Mouse (Mus musculus): Measurements from ENCODE around the gene Slc23a4. TPM values are rescaled to one million over a fixed set of nuclear protein-coding genes. Genes with fewer than 3 reads are reported as not detected.

Slc23a4 gene
- polyA plus RNA-seq, 1 experiment from 2014 or later = 0.52 TPM

DNA sequence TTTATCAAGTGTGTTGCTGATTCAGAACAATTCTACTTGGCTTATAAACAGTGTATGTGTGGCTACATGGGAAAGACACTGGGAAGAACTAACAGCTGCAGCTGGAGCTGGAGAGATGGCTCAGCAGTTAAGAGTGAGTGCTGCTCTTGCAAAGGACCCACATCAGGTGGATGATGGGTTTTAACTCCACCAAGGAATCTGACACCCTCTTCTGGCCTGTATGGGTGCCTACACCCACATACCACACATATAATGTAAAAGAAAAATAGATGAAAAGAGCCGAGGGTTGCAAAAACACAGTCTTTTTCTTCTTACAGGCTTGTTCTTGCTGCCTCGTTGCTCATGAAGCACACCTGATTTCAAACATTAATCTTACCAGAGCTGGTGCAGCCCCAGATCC is 82.1 kb downstream of the Slc23a4 start:
- Histone ChIP-seq H3K27ac (replicated peaks; ENCODE audit: low read depth, low read length) (no peak overlapping the region), H3K4me2 (ENCODE audit: low read depth, severe bottlenecking) (no peak overlapping the region), H3K27me3 (ENCODE audit: control insufficient read depth, insufficient read depth, low read length) (no peaks in the 10 kb centered on the region), H3K9ac (ENCODE audit: low read length) (no peak overlapping the region), H3K4me1 (ENCODE audit: control insufficient read depth, insufficient read depth, low read length) (peaks cover 6% of the 10 kb centered on the region; the same call in 1 of the 2 replicates), H3K36me3 (ENCODE audit: control insufficient read depth, insufficient read depth, low read length) (no peaks in the 10 kb centered on the region; the same call in none of the 2 replicates), H3K4me3 (ENCODE audit: low read depth, low read length) (no peak overlapping the region), H3K9me3 (ENCODE audit: control insufficient read depth, low read length) (no peaks in the 10 kb centered on the region)
- DNase-seq (ENCODE audit: low spot score) = no peak
- WGBS = 85% methylated on average over 2 of the region's 2 CpGs
- no peak for ATAC-seq (ENCODE audit: insufficient number of reproducible peaks, low FRiP score, low TSS enrichment, low read depth)

DNA sequence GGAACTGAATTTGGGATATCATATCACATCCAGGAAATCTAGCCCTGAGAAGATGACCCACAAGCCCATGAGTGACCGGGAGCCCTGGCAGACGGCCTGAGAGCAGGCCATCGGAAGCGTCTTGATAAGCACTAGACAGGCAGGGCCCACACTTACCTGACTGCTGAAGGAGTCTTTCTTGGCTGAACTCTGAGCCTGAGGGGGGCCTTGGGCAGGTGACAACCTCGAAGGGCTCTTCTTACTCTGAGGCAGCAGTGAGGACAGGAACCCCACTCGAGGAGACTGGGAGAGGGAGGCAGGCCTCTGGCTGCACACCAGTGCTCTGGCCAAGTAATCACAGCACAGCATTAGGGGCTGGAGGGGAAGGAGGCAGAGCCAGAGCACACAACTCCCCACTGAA is 83.8 kb downstream of the Slc23a4 start:
- H3K4me3 ChIP-seq (ENCODE audit: low read depth, low read length) = no peak overlapping the region
- no peaks in the 10 kb centered on the region; the same call in none of the 2 replicates for H3K36me3 ChIP-seq (ENCODE audit: control insufficient read depth, insufficient read depth, low read length)
- 86% methylated on average over 6 of the region's 6 CpGs for WGBS
- H3K4me1 ChIP-seq (ENCODE audit: control insufficient read depth, insufficient read depth, low read length) = no peaks in the 10 kb centered on the region
- no peak overlapping the region for H3K27ac ChIP-seq (replicated peaks; ENCODE audit: low read depth, low read length)
- H3K9me3 ChIP-seq (ENCODE audit: control insufficient read depth, low read length) = no peaks in the 10 kb centered on the region
- no peak overlapping the region for H3K4me2 ChIP-seq (ENCODE audit: low read depth, severe bottlenecking)
- no peak overlapping the region for H3K9ac ChIP-seq (ENCODE audit: low read length)
- ATAC-seq (ENCODE audit: insufficient number of reproducible peaks, low FRiP score, low TSS enrichment, low read depth) (no peak), DNase-seq (ENCODE audit: low spot score) (no peak)
- H3K27me3 ChIP-seq (ENCODE audit: control insufficient read depth, insufficient read depth, low read length) = no peaks in the 10 kb centered on the region

DNA sequence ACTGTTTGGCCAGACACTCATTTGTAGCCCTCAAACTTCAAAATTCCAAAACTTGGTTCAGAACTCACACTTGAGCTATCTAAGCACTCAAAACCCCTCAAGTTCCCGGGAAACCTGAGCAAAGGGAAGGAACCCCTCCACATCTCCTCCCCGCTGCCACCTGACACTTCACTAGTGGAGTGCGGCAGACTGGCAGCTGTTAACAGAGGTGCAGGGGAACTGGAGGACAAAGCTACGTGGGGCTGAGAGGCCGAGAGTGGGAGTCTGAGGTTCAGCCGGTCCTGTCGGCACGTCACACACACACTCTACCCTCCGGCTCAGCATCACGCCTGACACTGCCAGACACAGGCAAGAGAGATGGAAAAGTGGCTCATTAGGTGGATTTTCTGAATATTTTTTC is 84.4 kb downstream of the Slc23a4 start:
- Histone ChIP-seq H3K9ac (ENCODE audit: low read length) (no peak overlapping the region), H3K9me3 (ENCODE audit: control insufficient read depth, low read length) (no peaks in the 10 kb centered on the region), H3K27me3 (ENCODE audit: control insufficient read depth, insufficient read depth, low read length) (no peaks in the 10 kb centered on the region), H3K4me1 (ENCODE audit: control insufficient read depth, insufficient read depth, low read length) (no peaks in the 10 kb centered on the region), H3K4me3 (ENCODE audit: low read depth, low read length) (no peak overlapping the region), H3K36me3 (ENCODE audit: control insufficient read depth, insufficient read depth, low read length) (peaks cover 2% of the 10 kb centered on the region), H3K27ac (replicated peaks; ENCODE audit: low read depth, low read length) (no peak overlapping the region), H3K4me2 (ENCODE audit: low read depth, severe bottlenecking) (no peak overlapping the region)
- ATAC-seq (ENCODE audit: insufficient number of reproducible peaks, low FRiP score, low TSS enrichment, low read depth) (no peak), DNase-seq (ENCODE audit: low spot score) (no peak)
- WGBS = 84% methylated on average over 10 of the region's 10 CpGs

DNA sequence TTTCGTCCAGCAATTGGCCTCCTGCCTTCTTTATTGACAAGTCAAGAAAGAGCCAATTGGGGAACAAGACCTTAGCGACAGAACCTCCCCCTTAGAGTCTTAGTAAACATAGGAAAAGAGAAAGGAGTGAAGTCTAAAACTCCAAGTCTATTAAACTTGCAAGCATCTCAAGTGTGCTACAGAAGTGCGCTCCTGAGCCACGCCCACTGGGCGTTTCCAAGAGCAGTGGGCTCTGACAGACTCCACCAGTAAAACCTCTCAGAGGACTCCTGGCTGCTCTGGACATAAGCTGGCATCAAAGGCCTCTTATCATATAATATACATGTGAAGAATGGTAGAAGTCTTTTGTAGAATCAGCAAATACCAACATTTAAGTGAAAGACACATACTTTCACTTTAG is 84.8 kb downstream of the Slc23a4 start:
- Histone ChIP-seq H3K9ac (ENCODE audit: low read length) (no peak overlapping the region), H3K4me1 (ENCODE audit: control insufficient read depth, insufficient read depth, low read length) (no peaks in the 10 kb centered on the region), H3K27ac (replicated peaks; ENCODE audit: low read depth, low read length) (no peak overlapping the region), H3K27me3 (ENCODE audit: control insufficient read depth, insufficient read depth, low read length) (no peaks in the 10 kb centered on the region), H3K4me3 (ENCODE audit: low read depth, low read length) (no peak overlapping the region), H3K9me3 (ENCODE audit: control insufficient read depth, low read length) (no peaks in the 10 kb centered on the region), H3K36me3 (ENCODE audit: control insufficient read depth, insufficient read depth, low read length) (peaks cover 2% of the 10 kb centered on the region), H3K4me2 (ENCODE audit: low read depth, severe bottlenecking) (no peak overlapping the region)
- ATAC-seq (ENCODE audit: insufficient number of reproducible peaks, low FRiP score, low TSS enrichment, low read depth) (no peak), DNase-seq (ENCODE audit: low spot score) (no peak)
- 77% methylated on average over 5 of the region's 5 CpGs for WGBS

DNA sequence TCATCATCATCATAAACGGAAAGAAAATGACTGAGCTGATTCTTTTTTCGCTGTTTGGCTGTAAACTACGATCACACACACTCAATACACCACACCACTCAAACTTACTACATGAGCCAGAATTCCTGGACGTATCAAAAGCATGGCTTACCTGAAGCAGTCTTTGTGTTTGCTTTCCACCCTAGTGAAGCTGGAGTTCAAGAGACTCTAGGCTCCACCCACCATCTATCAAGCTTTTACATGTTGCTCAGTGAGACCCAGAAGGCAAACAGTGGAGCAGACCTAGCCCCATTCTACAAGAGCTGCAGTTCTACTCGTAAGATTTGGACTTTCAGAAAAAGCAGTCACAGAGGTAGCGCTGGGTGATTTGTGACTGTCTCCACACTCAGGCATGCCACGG is 85.6 kb downstream of the Slc23a4 start:
- DNase-seq (ENCODE audit: low spot score) = no peak
- no peak overlapping the region for H3K4me3 ChIP-seq (ENCODE audit: low read depth, low read length)
- ATAC-seq (ENCODE audit: insufficient number of reproducible peaks, low FRiP score, low TSS enrichment, low read depth) = no peak
- no peak overlapping the region for H3K27ac ChIP-seq (replicated peaks; ENCODE audit: low read depth, low read length)
- peaks cover 2% of the 10 kb centered on the region for H3K36me3 ChIP-seq (ENCODE audit: control insufficient read depth, insufficient read depth, low read length)
- H3K4me2 ChIP-seq (ENCODE audit: low read depth, severe bottlenecking) = no peak overlapping the region
- H3K9ac ChIP-seq (ENCODE audit: low read length) = no peak overlapping the region
- no peaks in the 10 kb centered on the region for H3K4me1 ChIP-seq (ENCODE audit: control insufficient read depth, insufficient read depth, low read length)
- WGBS = 91% methylated on average over 7 of the region's 7 CpGs
- H3K27me3 ChIP-seq (ENCODE audit: control insufficient read depth, insufficient read depth, low read length) = no peaks in the 10 kb centered on the region
- no peaks in the 10 kb centered on the region for H3K9me3 ChIP-seq (ENCODE audit: control insufficient read depth, low read length)

DNA sequence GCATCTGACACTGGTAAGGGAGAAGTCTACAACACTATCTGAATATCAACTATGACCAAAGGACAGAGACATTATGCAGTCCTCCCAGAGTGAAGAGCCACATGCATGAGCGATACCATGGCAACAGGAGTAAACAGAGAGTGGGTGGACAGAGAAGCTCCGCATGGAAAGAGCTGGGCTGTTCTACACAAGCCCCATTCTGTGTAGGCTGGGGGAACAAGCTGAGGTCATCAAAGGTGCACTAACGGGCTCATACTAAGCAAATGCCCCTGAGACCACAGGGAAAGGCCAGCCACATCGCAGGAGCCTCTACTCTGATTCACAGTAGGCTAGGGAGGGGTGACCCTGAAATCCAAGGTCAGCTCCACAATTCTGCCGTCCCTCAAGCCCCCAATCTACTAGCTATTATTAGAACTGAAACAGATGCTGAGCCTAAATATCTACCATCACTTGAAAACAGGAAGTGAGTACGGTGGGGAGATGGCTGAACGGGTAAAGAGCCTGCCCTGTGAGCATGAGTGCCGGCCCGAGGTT is 86.2 kb downstream of the Slc23a4 start:
- peaks cover 2% of the 10 kb centered on the region for H3K36me3 ChIP-seq (ENCODE audit: control insufficient read depth, insufficient read depth, low read length)
- DNase-seq (ENCODE audit: low spot score) (no peak), ATAC-seq (ENCODE audit: insufficient number of reproducible peaks, low FRiP score, low TSS enrichment, low read depth) (no peak)
- no peak overlapping the region for H3K4me3 ChIP-seq (ENCODE audit: low read depth, low read length)
- H3K27me3 ChIP-seq (ENCODE audit: control insufficient read depth, insufficient read depth, low read length) = no peaks in the 10 kb centered on the region
- no peaks in the 10 kb centered on the region for H3K9me3 ChIP-seq (ENCODE audit: control insufficient read depth, low read length)
- H3K27ac ChIP-seq (replicated peaks; ENCODE audit: low read depth, low read length) = no peak overlapping the region
- H3K9ac ChIP-seq (ENCODE audit: low read length) = no peak overlapping the region
- no peak overlapping the region for H3K4me2 ChIP-seq (ENCODE audit: low read depth, severe bottlenecking)
- WGBS = 86% methylated on average over 9 of the region's 9 CpGs
- no peaks in the 10 kb centered on the region for H3K4me1 ChIP-seq (ENCODE audit: control insufficient read depth, insufficient read depth, low read length)

DNA sequence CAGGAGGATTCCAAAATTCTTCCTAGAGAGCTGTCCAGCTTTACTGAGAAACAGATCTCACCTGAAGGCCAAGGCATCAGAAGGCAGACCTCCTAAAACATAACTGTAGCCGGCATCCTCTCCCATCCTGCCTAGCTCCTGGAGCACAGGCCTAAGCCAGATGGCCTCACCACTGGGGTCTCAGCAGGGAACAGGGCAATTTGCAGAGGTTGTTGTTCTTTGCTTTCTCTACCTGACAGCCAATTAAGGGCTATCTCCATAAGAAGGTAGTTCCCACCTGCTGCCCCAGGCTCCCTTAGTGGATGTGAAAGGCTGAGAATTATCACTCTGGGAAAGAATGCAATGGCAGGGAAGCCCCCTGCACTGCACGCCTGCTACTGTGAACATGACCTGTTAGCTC is 87.2 kb downstream of the Slc23a4 start:
- Histone ChIP-seq H3K27me3 (ENCODE audit: control insufficient read depth, insufficient read depth, low read length) (no peaks in the 10 kb centered on the region), H3K36me3 (ENCODE audit: control insufficient read depth, insufficient read depth, low read length) (peaks cover 5% of the 10 kb centered on the region), H3K4me1 (ENCODE audit: control insufficient read depth, insufficient read depth, low read length) (no peaks in the 10 kb centered on the region), H3K4me3 (ENCODE audit: low read depth, low read length) (no peak overlapping the region), H3K9me3 (ENCODE audit: control insufficient read depth, low read length) (no peaks in the 10 kb centered on the region), H3K27ac (replicated peaks; ENCODE audit: low read depth, low read length) (no peak overlapping the region), H3K4me2 (ENCODE audit: low read depth, severe bottlenecking) (no peak overlapping the region), H3K9ac (ENCODE audit: low read length) (no peak overlapping the region)
- 58% methylated on average over 2 of the region's 2 CpGs for WGBS
- ATAC-seq (ENCODE audit: insufficient number of reproducible peaks, low FRiP score, low TSS enrichment, low read depth) (no peak), DNase-seq (ENCODE audit: low spot score) (no peak)

DNA sequence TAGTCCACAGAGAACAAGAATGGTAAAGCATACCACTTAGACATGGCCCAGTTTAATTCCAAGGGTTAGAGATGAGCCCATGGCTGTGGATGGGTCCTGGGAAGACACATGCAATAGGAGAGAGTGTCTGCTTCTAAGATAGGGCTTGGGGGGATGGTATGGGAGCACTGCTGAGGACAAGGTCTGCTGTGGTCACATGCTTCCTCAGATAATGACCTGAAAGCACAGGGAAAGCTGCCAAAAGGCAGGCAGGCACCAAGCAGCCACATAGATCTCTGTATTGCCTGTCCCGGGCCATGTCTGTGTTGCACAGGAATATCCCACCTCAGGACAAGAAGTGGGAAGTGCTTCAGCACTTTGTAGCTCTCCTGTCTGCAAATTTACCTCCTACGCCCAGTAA is 89.1 kb downstream of the Slc23a4 start:
- no peak overlapping the region for H3K27ac ChIP-seq (replicated peaks; ENCODE audit: low read depth, low read length)
- H3K9me3 ChIP-seq (ENCODE audit: control insufficient read depth, low read length) = no peaks in the 10 kb centered on the region
- no peak overlapping the region for H3K9ac ChIP-seq (ENCODE audit: low read length)
- no peak overlapping the region for H3K4me3 ChIP-seq (ENCODE audit: low read depth, low read length)
- 84% methylated on average over 2 of the region's 2 CpGs for WGBS
- peaks cover 6% of the 10 kb centered on the region; the same call in 1 of the 2 replicates for H3K36me3 ChIP-seq (ENCODE audit: control insufficient read depth, insufficient read depth, low read length)
- no peak overlapping the region for H3K4me2 ChIP-seq (ENCODE audit: low read depth, severe bottlenecking)
- no peak for ATAC-seq (ENCODE audit: insufficient number of reproducible peaks, low FRiP score, low TSS enrichment, low read depth)
- no peaks in the 10 kb centered on the region for H3K27me3 ChIP-seq (ENCODE audit: control insufficient read depth, insufficient read depth, low read length)
- no peak for DNase-seq (ENCODE audit: low spot score)
- no peaks in the 10 kb centered on the region for H3K4me1 ChIP-seq (ENCODE audit: control insufficient read depth, insufficient read depth, low read length)

DNA sequence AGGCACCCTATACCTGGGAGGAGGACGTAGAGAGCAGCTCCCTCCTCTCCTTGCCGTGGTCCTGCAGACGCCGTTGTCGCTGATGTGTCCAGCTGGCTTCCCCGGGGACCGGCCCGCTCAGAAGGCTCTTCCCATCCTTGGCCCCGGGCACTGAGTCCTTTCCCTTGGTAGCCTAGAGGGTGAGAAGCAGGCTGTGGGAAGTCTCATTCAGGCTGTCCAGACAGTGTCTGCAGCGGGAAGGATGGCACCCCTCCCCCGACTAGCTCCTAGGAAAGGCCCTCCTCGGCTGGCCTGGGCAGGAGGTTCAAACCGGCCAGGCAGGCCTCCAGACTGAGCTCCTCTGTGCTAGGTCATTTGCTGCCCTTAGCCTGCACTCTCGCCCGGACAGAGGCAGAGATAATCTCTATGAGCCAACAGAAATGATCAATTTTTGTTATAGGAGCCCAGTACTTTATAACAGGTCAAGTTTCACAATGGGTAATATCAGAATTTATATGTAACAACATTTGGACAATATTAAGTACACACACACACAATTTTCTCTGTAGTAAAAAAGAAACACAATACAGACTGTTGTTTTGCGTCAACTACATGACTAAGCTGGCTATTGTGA is 91.9 kb downstream of the Slc23a4 start:
- Histone ChIP-seq H3K27me3 (ENCODE audit: control insufficient read depth, insufficient read depth, low read length) (no peaks in the 10 kb centered on the region), H3K4me3 (ENCODE audit: low read depth, low read length) (no peak overlapping the region), H3K27ac (replicated peaks; ENCODE audit: low read depth, low read length) (no peak overlapping the region), H3K9me3 (ENCODE audit: control insufficient read depth, low read length) (no peaks in the 10 kb centered on the region), H3K36me3 (ENCODE audit: control insufficient read depth, insufficient read depth, low read length) (peaks cover 12% of the 10 kb centered on the region), H3K9ac (ENCODE audit: low read length) (no peak overlapping the region), H3K4me2 (ENCODE audit: low read depth, severe bottlenecking) (no peak overlapping the region), H3K4me1 (ENCODE audit: control insufficient read depth, insufficient read depth, low read length) (no peaks in the 10 kb centered on the region)
- ATAC-seq (ENCODE audit: insufficient number of reproducible peaks, low FRiP score, low TSS enrichment, low read depth) (no peak; the same call in 1 of the 2 replicates), DNase-seq (ENCODE audit: low spot score) (no peak)
- WGBS = 58% methylated on average over 16 of the region's 16 CpGs
